In genomic region chr13:98702361-98702760, GRCm38 (mm10) we compare ENCODE assay signal across 35 mouse cellular contexts. TPM values are rescaled to one million over a fixed set of nuclear protein-coding genes. Genes with fewer than 3 reads are reported as not detected.
"Had no signal": no experiment of that assay in that cellular context is flagged by ENCODE, and none has a peak within 500 bp of the region (broad histone marks: within the 10 kb centered on the region; RNA-seq: fewer than 3 reads in every experiment).

No protein-coding gene starts in this region.

- DNase-seq: heart, postnatal 10 days; heart, postnatal 14 days; heart, postnatal 36 days; kidney, adult 11 months; kidney, adult 18-20 months; kidney, adult 2 months; kidney, adult 8-10 months; kidney, adult 9 months; kidney, postnatal 10 days; kidney, postnatal 14 days; kidney, postnatal 36 days; kidney, postnatal 4 days; layer of hippocampus, adult 9-11 months; layer of hippocampus, postnatal 36 days had no signal

- H3K4me3 ChIP-seq: heart, embryonic 10.5 days; heart, embryonic 12.5 days; heart, embryonic 13.5 days; heart, embryonic 15.5 days; hindbrain, embryonic 10.5 days; hindbrain, embryonic 12.5 days; hindbrain, embryonic 13.5 days; hindbrain, embryonic 15.5 days; intestine, embryonic 15.5 days; kidney, embryonic 15.5 days; layer of hippocampus, adult 2 months; left cerebral cortex, adult 2 months had no signal

- H3K4me2 ChIP-seq: heart, embryonic 11.5 days; heart, embryonic 12.5 days; heart, embryonic 13.5 days; heart, embryonic 15.5 days; hindbrain, embryonic 12.5 days; hindbrain, embryonic 13.5 days; hindbrain, embryonic 14.5 days; hindbrain, embryonic 15.5 days; intestine, embryonic 15.5 days; kidney, embryonic 15.5 days had no signal

- ATAC-seq: hindbrain, embryonic 16.5 days; hindbrain, postnatal 0 days; inflammation-experienced regulatory T-cells, adult 6 months; intestine, embryonic 15.5 days; intestine, postnatal 0 days had no signal

- H3K4me1 ChIP-seq: hindbrain, embryonic 10.5 days; hindbrain, embryonic 13.5 days; hindbrain, embryonic 15.5 days had no signal

- H3K36me3 ChIP-seq: heart, embryonic 10.5 days; heart, embryonic 12.5 days; heart, embryonic 13.5 days; heart, embryonic 15.5 days; hindbrain, embryonic 10.5 days; hindbrain, embryonic 12.5 days; hindbrain, embryonic 13.5 days; hindbrain, embryonic 15.5 days; intestine, embryonic 15.5 days; kidney, embryonic 15.5 days had no signal

- H3K27ac ChIP-seq: heart, embryonic 10.5 days; heart, embryonic 13.5 days; heart, embryonic 15.5 days; hindbrain, embryonic 10.5 days; hindbrain, embryonic 12.5 days; hindbrain, embryonic 13.5 days; hindbrain, embryonic 14.5 days; hindbrain, embryonic 15.5 days; hindbrain, postnatal 0 days; kidney, embryonic 15.5 days; kidney, postnatal 0 days; layer of hippocampus, adult 2 months; left cerebral cortex, adult 2 months had no signal

- H3K9ac ChIP-seq: heart, embryonic 12.5 days; heart, embryonic 13.5 days; heart, embryonic 15.5 days; hindbrain, embryonic 12.5 days; hindbrain, embryonic 13.5 days; hindbrain, embryonic 14.5 days; hindbrain, embryonic 15.5 days; intestine, embryonic 15.5 days; kidney, embryonic 15.5 days had no signal

- H3K9me3 ChIP-seq: heart, embryonic 10.5 days; heart, embryonic 12.5 days; heart, embryonic 13.5 days; heart, embryonic 15.5 days; hindbrain, embryonic 10.5 days; hindbrain, embryonic 12.5 days; hindbrain, embryonic 13.5 days; hindbrain, embryonic 15.5 days; intestine, embryonic 15.5 days; kidney, embryonic 15.5 days had no signal

- H3K27me3 ChIP-seq: heart, embryonic 13.5 days; heart, embryonic 15.5 days; hindbrain, embryonic 15.5 days; intestine, embryonic 15.5 days; kidney, embryonic 15.5 days had no signal

RNA-seq across cellular contexts. Expression of gene Tmem171, which starts 7.7 kb away (rescaled TPM):
- total RNA-seq: hindbrain, postnatal 0 days; layer of hippocampus, postnatal 10 days had no signal
- polyA plus RNA-seq: hindbrain, embryonic 10.5 days; hindbrain, embryonic 11.5 days; hindbrain, embryonic 13.5 days; hindbrain, embryonic 14.5 days; hindbrain, embryonic 15.5 days; hindbrain, postnatal 0 days had no signal
